Mouse (Mus musculus) layer of hippocampus, adult 18-20 months (tissue): ENCODE data around the gene Olfr1080. TPM values are rescaled to one million over a fixed set of nuclear protein-coding genes. Genes with fewer than 3 reads are reported as not detected.
"Not testable (repeated sequence)": the region's sequence is repeated elsewhere in the genome, so short reads cannot be mapped to it uniquely, and the experiment has no call there.

Experiments
- DNase-seq, 2 experiments: peaks; one replicate each; pipeline ENCODE4 v3.0.0; 2022; ENCODE audit warnings: low spot score in 2 of 2
- long read RNA-seq: library from polyadenylated mRNA; stranded (forward); transcript quantifications from one replicate; pipeline ENCODE4 v2.0.0, GENCODE M21; 2021
- total RNA-seq, 2 experiments: library from RNA; stranded (reverse); gene quantifications; 2 replicates each; pipeline ENCODE4 v1.2.3; 2021

Gene Olfr1080
- not detected for total RNA-seq
- long read RNA-seq: 0 reads

GRCm38 (mm10) chr2:86558135-86558534, at the start of gene Olfr1080:
TSS of gene Olfr1080 (minus strand) at chr2:86558235.
- not testable (repeated sequence) for DNase-seq

GRCm38 (mm10) chr2:86598866-86599265, 40.8 kb upstream of the Olfr1080 start, which contains the start of gene Olfr1082:
TSS of gene Olfr1082 (minus strand) at chr2:86598966.
- DNase-seq: not testable (repeated sequence)

DNA sequence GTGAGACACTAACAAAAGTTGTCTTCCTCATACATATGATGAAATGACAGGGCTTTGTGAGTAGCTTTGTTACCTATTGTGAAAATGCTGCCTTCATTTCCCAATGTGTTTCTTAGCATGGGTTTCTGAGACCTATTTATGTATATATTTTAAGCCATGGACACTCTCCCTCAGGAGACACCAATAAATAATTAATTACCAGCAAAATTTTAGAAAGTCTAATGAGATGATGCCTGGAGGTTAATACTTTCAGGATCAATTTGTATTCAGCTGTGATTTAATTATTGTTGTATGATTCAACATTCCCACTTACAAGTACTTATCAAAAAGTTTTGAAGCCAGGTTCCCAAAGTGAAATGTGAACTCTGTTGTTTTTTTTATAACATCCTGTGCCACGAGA, 15.7 kb downstream of the Olfr1080 start, which contains the start of gene Olfr1079:
Gene Olfr1079, minus strand, starts transcription at position 101 of the 400 bp plus-strand sequence.
- DNase-seq: no peak

- peak; percentile 39 to 59 for DNase-seq
Measured at GRCm38 (mm10) chr2:86530991-86531390, 27.0 kb downstream of the Olfr1080 start.

DNA sequence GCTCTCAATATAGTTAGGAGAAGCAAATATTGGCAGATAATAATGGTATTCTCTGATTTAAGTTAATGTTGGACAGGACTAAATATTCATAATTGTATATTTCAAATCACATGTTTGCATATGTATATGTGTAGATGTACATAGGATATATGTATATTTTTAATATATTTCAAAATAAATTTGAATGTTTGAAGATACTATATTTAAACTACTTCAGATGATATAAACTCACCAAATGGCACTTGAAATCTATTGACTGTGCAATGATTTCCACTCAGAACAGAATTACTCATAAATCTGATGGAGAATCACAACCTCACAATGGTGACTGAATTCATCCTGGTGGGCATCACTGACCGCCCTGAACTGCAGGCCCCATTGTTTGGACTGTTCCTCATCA, 49.9 kb downstream of the Olfr1080 start, which contains the start of gene Olfr1076:
Gene Olfr1076, plus strand, starts transcription at position 301 of the 400 bp plus-strand sequence.
- DNase-seq: no peak

Other genes with a start within 250 kb of the Olfr1080 start
- gene Olfr1053, start 243.0 kb downstream of the Olfr1080 start, total RNA-seq: not detected
- not detected for gene Olfr1054, start 222.8 kb downstream of the Olfr1080 start, total RNA-seq
- gene Olfr1055, start 208.0 kb downstream of the Olfr1080 start, total RNA-seq: not detected
- not detected for gene Olfr1056, start 195.8 kb downstream of the Olfr1080 start, total RNA-seq
- not detected for gene Olfr1057, start 179.8 kb downstream of the Olfr1080 start, total RNA-seq
- not detected for gene Olfr1058, start 169.7 kb downstream of the Olfr1080 start, total RNA-seq
- gene Olfr1061, start 144.2 kb downstream of the Olfr1080 start, total RNA-seq: not detected
- not detected for gene Olfr1062, start 131.5 kb downstream of the Olfr1080 start, total RNA-seq
- gene Olfr1065, start 107.6 kb downstream of the Olfr1080 start, total RNA-seq: not detected
- not detected for gene Olfr1066, start 102.0 kb downstream of the Olfr1080 start, total RNA-seq
- not detected for gene Olfr228, start 70.8 kb downstream of the Olfr1080 start, total RNA-seq
- gene Olfr1076, start 49.8 kb downstream of the Olfr1080 start, total RNA-seq: not detected
- gene Olfr1079, start 15.8 kb downstream of the Olfr1080 start, total RNA-seq: not detected
- gene Olfr1082, start 40.7 kb upstream of the Olfr1080 start, total RNA-seq: not detected
- not detected for gene Olfr1084, start 81.5 kb upstream of the Olfr1080 start, total RNA-seq
- gene Olfr1085, start 103.8 kb upstream of the Olfr1080 start, total RNA-seq: not detected
- gene Olfr1086, start 121.9 kb upstream of the Olfr1080 start, total RNA-seq: not detected
- gene Olfr1087, start 140.2 kb upstream of the Olfr1080 start, total RNA-seq: not detected
- not detected for gene Olfr1089, start 175.5 kb upstream of the Olfr1080 start, total RNA-seq
- gene Olfr1090, start 200.8 kb upstream of the Olfr1080 start, total RNA-seq: not detected
- not detected for gene Olfr1093, start 224.2 kb upstream of the Olfr1080 start, total RNA-seq